Mouse (Mus musculus) hindbrain, postnatal 0 days (tissue): ENCODE results near the gene Fibcd1. TPM values are rescaled to one million over a fixed set of nuclear protein-coding genes. Genes with fewer than 3 reads are reported as not detected.

Source experiments
- ATAC-seq: fragments of 200-750 bp; cut with Nextera tagmentation; 2 replicates; pipeline ENCODE4 v1.8.0; 2017; ENCODE audit warnings: mild to moderate bottlenecking, moderate TSS enrichment, moderate library complexity
- DNase-seq: peaks from one replicate; pipeline ENCODE4 v3.0.0-alpha.2; 2015; ENCODE audit warnings: low spot score
- H3K27ac ChIP-seq: fragments of 300-500 bp; sonication (generic); 2 replicates; pipeline ENCODE4 v1.5.1; 2014; ENCODE audit warnings: mild to moderate bottlenecking
- H3K27me3 ChIP-seq: fragments of 300-500 bp; sonication (generic); 2 replicates; pipeline ENCODE4 v1.6.1; 2014; ENCODE audit warnings: low read length, mixed read lengths; ENCODE audit not compliant: insufficient read depth
- H3K36me3 ChIP-seq: fragments of 300-500 bp; sonication (generic); 2 replicates; pipeline ENCODE4 v1.6.1; 2014; ENCODE audit warnings: low read length, mixed read lengths; ENCODE audit not compliant: insufficient read depth
- H3K4me1 ChIP-seq: fragments of 300-500 bp; sonication (generic); 2 replicates; pipeline ENCODE4 v1.6.1; 2014; ENCODE audit warnings: antibody characterized with exemption, low read length, mixed read lengths; ENCODE audit not compliant: insufficient read depth
- H3K4me2 ChIP-seq: fragments of 300-500 bp; sonication (generic); 2 replicates; pipeline ENCODE4 v1.6.1; 2014; ENCODE audit warnings: low read depth, mild to moderate bottlenecking, low read length, moderate library complexity, mixed read lengths
- H3K4me3 ChIP-seq: fragments of 300-500 bp; sonication (generic); 2 replicates; pipeline ENCODE4 v1.5.1; 2014; ENCODE audit warnings: low read length
- H3K9ac ChIP-seq: fragments of 300-500 bp; sonication (generic); replicated peaks from 2 replicates; pipeline ENCODE4 v1.6.1; 2014; ENCODE audit warnings: mild to moderate bottlenecking, low read length, moderate library complexity, mixed read lengths
- H3K9me3 ChIP-seq: fragments of 300-500 bp; sonication (generic); 2 replicates; pipeline ENCODE4 v1.6.1; 2016; ENCODE audit warnings: low read length, mixed read lengths
- CTCF ChIP-seq: IDR thresholded peaks from 2 replicates; pipeline ENCODE4 v1.5.1; 2016; ENCODE audit warnings: antibody characterized with exemption, control low read depth, low read depth
- WGBS: fragments of 180-500 bp; shearing (Covaris S2); extraction: QIAGEN DNeasy Blood & Tissue Kit; methylation state at CpG from one replicate; pipeline ENCODE4 v1.1.7; 2014; 5-methylcytosine and 5-hydroxymethylcytosine counted together
- polyA plus RNA-seq: library from polyadenylated mRNA; unstranded; fragments of >200 nt; fragmentation: Nextera tagmentation; extraction: Ambion mirVana; gene quantifications from 2 replicates; pipeline ENCODE4 v1.2.1, GENCODE M21; 2015
- total RNA-seq: library from RNA; depleted of rRNA; stranded (reverse); fragments of >200 nt; gene quantifications from 2 replicates; pipeline ENCODE4 v1.2.3, GENCODE M21; 2014; rRNA removed

Fibcd1 gene
- total and polyA plus RNA-seq, 2 experiments from 2014 or later, result 9.1 to 28.9 TPM

DNA sequence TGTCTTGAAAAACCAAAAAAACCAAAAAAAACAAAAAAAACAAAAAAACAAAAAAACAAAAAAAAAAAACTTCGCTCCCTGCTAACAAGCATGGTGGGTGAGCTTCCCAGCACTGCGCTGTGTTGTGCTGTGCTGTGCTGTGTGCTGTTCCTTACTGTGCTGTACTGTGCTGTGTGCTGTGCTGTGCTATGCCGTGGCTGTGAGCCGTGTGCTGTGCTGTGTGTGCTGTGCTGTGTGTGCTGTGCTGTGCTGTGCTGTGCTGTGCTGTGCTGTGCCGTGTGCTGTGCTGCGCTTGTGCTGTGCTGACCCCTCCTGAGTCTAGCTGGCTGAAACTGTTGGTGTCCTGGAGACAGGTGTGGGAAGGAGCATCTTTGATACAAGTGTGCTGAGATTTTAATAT, 78.7 kb downstream of the Fibcd1 start:
- Histone ChIP-seq H3K9ac (no peak overlapping the region), H3K36me3 (no peaks in the 10 kb centered on the region), H3K9me3 (no peaks in the 10 kb centered on the region), H3K27me3 (no peaks in the 10 kb centered on the region), H3K4me2 (no peak overlapping the region), H3K27ac (no peak overlapping the region), H3K4me1 (peaks cover 31% of the 10 kb centered on the region), H3K4me3 (no peak overlapping the region)
- WGBS, result 96% methylated on average over 6 of the region's 6 CpGs
- DNase-seq, result no peak
- no peak for TF ChIP-seq CTCF
- ATAC-seq, result no peak

Other genes with a start within 250 kb of the Fibcd1 start
- not detected in 2 replicates for gene Prdm12, start 206.0 kb downstream of the Fibcd1 start, total RNA-seq
- 0.16 and 0.24 TPM in 2 replicates for gene Prdm12, start 206.0 kb downstream of the Fibcd1 start, polyA plus RNA-seq
- 17.2 and 31.1 TPM in 2 replicates for gene Exosc2, start 175.3 kb downstream of the Fibcd1 start, total RNA-seq
- 35.6 and 36.5 TPM in 2 replicates for gene Exosc2, start 175.3 kb downstream of the Fibcd1 start, polyA plus RNA-seq
- gene Abl1, start 157.6 kb downstream of the Fibcd1 start, total RNA-seq, result 52.1 and 57.5 TPM in 2 replicates
- 11.3 and 13.1 TPM in 2 replicates for gene Abl1, start 157.6 kb downstream of the Fibcd1 start, polyA plus RNA-seq
- gene Qrfp, start 35.4 kb downstream of the Fibcd1 start, total RNA-seq, result not detected in 2 replicates
- gene Qrfp, start 35.4 kb downstream of the Fibcd1 start, polyA plus RNA-seq, result 0.06 TPM in 1 of 2 replicates, not detected in the other
- 11.6 and 12.9 TPM in 2 replicates for gene Lamc3, start 41.3 kb upstream of the Fibcd1 start, total RNA-seq
- 2.0 and 2.1 TPM in 2 replicates for gene Lamc3, start 41.3 kb upstream of the Fibcd1 start, polyA plus RNA-seq
- 13.2 and 15.5 TPM in 2 replicates for gene Aif1l, start 104.1 kb upstream of the Fibcd1 start, total RNA-seq
- gene Aif1l, start 104.1 kb upstream of the Fibcd1 start, polyA plus RNA-seq, result 16.2 and 18.2 TPM in 2 replicates
- gene Nup214, start 128.4 kb upstream of the Fibcd1 start, total RNA-seq, result 26.2 and 29.3 TPM in 2 replicates
- 65.3 and 67.4 TPM in 2 replicates for gene Nup214, start 128.4 kb upstream of the Fibcd1 start, polyA plus RNA-seq
- gene Fam78a, start 238.9 kb upstream of the Fibcd1 start, total RNA-seq, result 0.83 and 1.3 TPM in 2 replicates
- gene Fam78a, start 238.9 kb upstream of the Fibcd1 start, polyA plus RNA-seq, result 0.21 and 0.39 TPM in 2 replicates
- 39.2 and 50.5 TPM in 2 replicates for gene Plpp7, start 249.5 kb upstream of the Fibcd1 start, total RNA-seq
- 28.2 and 28.3 TPM in 2 replicates for gene Plpp7, start 249.5 kb upstream of the Fibcd1 start, polyA plus RNA-seq